Mouse (Mus musculus) lung, postnatal 10 days (tissue): Measurements from ENCODE around the gene Catsperg2.
"Not testable (repeated sequence)": the region's sequence is repeated elsewhere in the genome, so short reads cannot be mapped to it uniquely, and the experiment has no call there.

ENCODE experiments used
- DNase-seq: peaks from one replicate; pipeline ENCODE4 v3.0.0; 2021

Catsperg2 gene

GRCm38 (mm10) chr7:29726860-29727259 is at the start of gene Catsperg2:
TSS of gene Catsperg2 (minus strand) at chr7:29727032.
- not testable (repeated sequence) for DNase-seq

GRCm38 (mm10) chr7:29776568-29776967 is 49.7 kb upstream of the Catsperg2 start:
- DNase-seq: no peak

- no peak for DNase-seq
Observed at GRCm38 (mm10) chr7:29774371-29774770, 47.5 kb upstream of the Catsperg2 start.

- DNase-seq: no peak
Observed at GRCm38 (mm10) chr7:29773503-29773902, 46.7 kb upstream of the Catsperg2 start.

- DNase-seq: no peak
Observed at GRCm38 (mm10) chr7:29768980-29769379, 42.1 kb upstream of the Catsperg2 start.

GRCm38 (mm10) chr7:29768090-29768900 is 41.5 kb upstream of the Catsperg2 start, which contains the start of gene Zfp84:
TSS of gene Zfp84 (plus strand) at chr7:29768552.
- DNase-seq: peak; percentile 94

GRCm38 (mm10) chr7:29767058-29767686 is 40.3 kb upstream of the Catsperg2 start:
- peak; percentile 92 for DNase-seq

- no peak for DNase-seq
Observed at GRCm38 (mm10) chr7:29764702-29765101, 37.9 kb upstream of the Catsperg2 start.

GRCm38 (mm10) chr7:29760476-29760875 is 33.6 kb upstream of the Catsperg2 start:
- DNase-seq: no peak

GRCm38 (mm10) chr7:29742258-29742657 is 15.4 kb upstream of the Catsperg2 start:
- DNase-seq: no peak

- no peak for DNase-seq
Observed at GRCm38 (mm10) chr7:29728055-29728454, 1.2 kb upstream of the Catsperg2 start.

- DNase-seq: peak; percentile 21
Observed at GRCm38 (mm10) chr7:29725461-29726142, 1.2 kb downstream of the Catsperg2 start.

- not testable (repeated sequence) for DNase-seq
Observed at GRCm38 (mm10) chr7:29708891-29709290, 17.9 kb downstream of the Catsperg2 start.

- DNase-seq: not testable (repeated sequence)
Observed at GRCm38 (mm10) chr7:29695231-29695630, 31.6 kb downstream of the Catsperg2 start.

- no peak for DNase-seq
Observed at GRCm38 (mm10) chr7:29681868-29682267, 45.0 kb downstream of the Catsperg2 start.
